Mouse (Mus musculus) lung, adult 2 months (tissue): Measurements from ENCODE around the gene Glt8d2.

Experiments used
- CTCF ChIP-seq: fragments of 200-500 bp; IDR thresholded peaks from 2 replicates; pipeline ENCODE4 v1.5.1; 2011; ENCODE audit warnings: mild to moderate bottlenecking, low read length, control low read depth; ENCODE audit not compliant: insufficient read depth
- POLR2A ChIP-seq: fragments of 200-500 bp; IDR thresholded peaks from 2 replicates; pipeline ENCODE4 v1.6.1; 2011; ENCODE audit warnings: low read depth, mild to moderate bottlenecking, control low read depth, low read length, borderline replicate concordance; ENCODE audit errors: extremely low read depth

- TF ChIP-seq CTCF (no peak), POLR2A (no peak)
Observed at GRCm38 (mm10) chr10:82632496-82633280, 57.8 kb downstream of the Glt8d2 start.
